Mouse (Mus musculus): ENCODE measurements around the gene Rps7. TPM values are rescaled to one million over a fixed set of nuclear protein-coding genes. Genes with fewer than 3 reads are reported as not detected.

Gene Rps7
- polyA plus RNA-seq, 1 experiment from 2014 or later = 599 TPM

GRCm38 (mm10) chr12:28623195-28623594 lies 12.6 kb downstream of the Rps7 start, which contains the start of gene Colec11:
Gene Colec11, minus strand, starts transcription at chr12:28623377.
- ATAC-seq (replicated peaks; ENCODE audit: insufficient number of reproducible peaks, low FRiP score, low TSS enrichment) = peak; percentile 56; the same call in 1 of the 2 replicates
- Histone ChIP-seq H3K4me2 (peak within 1 kb of the TSS; percentile 53; the same call in 1 of the 2 replicates), H3K9ac (ENCODE audit: low read depth, low read length) (no peak within 1 kb of the TSS), H3K4me1 (ENCODE audit: control insufficient read depth, insufficient read depth, low read length) (peaks cover 19% of the 10 kb centered on the region), H3K9me3 (replicated peaks; ENCODE audit: control insufficient read depth, low read length) (no peaks in the 10 kb centered on the region), H3K36me3 (ENCODE audit: control insufficient read depth, insufficient read depth, low read length) (peaks cover 2% of the 10 kb centered on the region), H3K27me3 (ENCODE audit: control insufficient read depth, insufficient read depth, low read length) (no peaks in the 10 kb centered on the region), H3K4me3 (ENCODE audit: low read depth, low read length) (no peak within 1 kb of the TSS), H3K27ac (ENCODE audit: low read depth, low read length) (peak within 1 kb of the TSS; percentile 63)
- 19% methylated on average over 5 of the region's 5 CpGs for WGBS (ENCODE audit: insufficient replicate concordance)

- 0 out of 2 replicates have a peak overlapping the region, but pooled peaks have one; percentile 11 for H3K27ac ChIP-seq (ENCODE audit: low read depth, low read length)
- H3K9ac ChIP-seq (ENCODE audit: low read depth, low read length) = no peak overlapping the region
- 56% methylated on average over 1 of the region's 1 CpGs for WGBS (ENCODE audit: insufficient replicate concordance)
- H3K9me3 ChIP-seq (replicated peaks; ENCODE audit: control insufficient read depth, low read length) = no peaks in the 10 kb centered on the region
- no peaks in the 10 kb centered on the region for H3K36me3 ChIP-seq (ENCODE audit: control insufficient read depth, insufficient read depth, low read length)
- H3K4me1 ChIP-seq (ENCODE audit: control insufficient read depth, insufficient read depth, low read length) = peaks cover 19% of the 10 kb centered on the region
- no peak for ATAC-seq (replicated peaks; ENCODE audit: insufficient number of reproducible peaks, low FRiP score, low TSS enrichment)
- no peaks in the 10 kb centered on the region for H3K27me3 ChIP-seq (ENCODE audit: control insufficient read depth, insufficient read depth, low read length)
- no peak overlapping the region for H3K4me3 ChIP-seq (ENCODE audit: low read depth, low read length)
- H3K4me2 ChIP-seq = peak overlapping the region; percentile 53; the same call in 1 of the 2 replicates
Measured at GRCm38 (mm10) chr12:28622641-28623040, 13.1 kb downstream of the Rps7 start.

- Histone ChIP-seq H3K27ac (ENCODE audit: low read depth, low read length) (peak overlapping the region; percentile 60; the same call in 1 of the 2 replicates), H3K4me3 (ENCODE audit: low read depth, low read length) (no peak overlapping the region)
Measured at GRCm38 (mm10) chr12:28622167-28622532, 13.6 kb downstream of the Rps7 start.

GRCm38 (mm10) chr12:28621451-28622166 lies 14.1 kb downstream of the Rps7 start:
- H3K4me3 ChIP-seq (ENCODE audit: low read depth, low read length) = 0 out of 2 replicates have a peak overlapping the region, but pooled peaks have one; percentile 19
- H3K27ac ChIP-seq (ENCODE audit: low read depth, low read length) = peak overlapping the region; percentile 60
- H3K4me1 ChIP-seq (ENCODE audit: control insufficient read depth, insufficient read depth, low read length) = peaks cover 19% of the 10 kb centered on the region
- H3K4me2 ChIP-seq = peak overlapping the region; percentile 53
- H3K9me3 ChIP-seq (replicated peaks; ENCODE audit: control insufficient read depth, low read length) = no peaks in the 10 kb centered on the region
- no peaks in the 10 kb centered on the region for H3K27me3 ChIP-seq (ENCODE audit: control insufficient read depth, insufficient read depth, low read length)
- H3K9ac ChIP-seq (ENCODE audit: low read depth, low read length) = no peak overlapping the region
- peak; percentile 48; the same call in 1 of the 2 replicates for ATAC-seq (replicated peaks; ENCODE audit: insufficient number of reproducible peaks, low FRiP score, low TSS enrichment)
- 5% methylated on average over 7 of the region's 7 CpGs for WGBS (ENCODE audit: insufficient replicate concordance)
- no peaks in the 10 kb centered on the region for H3K36me3 ChIP-seq (ENCODE audit: control insufficient read depth, insufficient read depth, low read length)

More at GRCm38 (mm10) chr12:28622167-28622532, 13.6 kb downstream of the Rps7 start:
- WGBS (ENCODE audit: insufficient replicate concordance) = 21% methylated on average over 5 of the region's 5 CpGs
- no peaks in the 10 kb centered on the region for H3K9me3 ChIP-seq (replicated peaks; ENCODE audit: control insufficient read depth, low read length)
- 0 out of 2 replicates have a peak, but pooled peaks have one; percentile 19 for ATAC-seq (replicated peaks; ENCODE audit: insufficient number of reproducible peaks, low FRiP score, low TSS enrichment)
- H3K4me2 ChIP-seq = peak overlapping the region; percentile 53
- peaks cover 19% of the 10 kb centered on the region for H3K4me1 ChIP-seq (ENCODE audit: control insufficient read depth, insufficient read depth, low read length)
- H3K27me3 ChIP-seq (ENCODE audit: control insufficient read depth, insufficient read depth, low read length) = no peaks in the 10 kb centered on the region
- H3K9ac ChIP-seq (ENCODE audit: low read depth, low read length) = no peak overlapping the region
- no peaks in the 10 kb centered on the region for H3K36me3 ChIP-seq (ENCODE audit: control insufficient read depth, insufficient read depth, low read length)

- WGBS (ENCODE audit: insufficient replicate concordance) = 45% methylated on average over 4 of the region's 4 CpGs
- Histone ChIP-seq H3K4me1 (ENCODE audit: control insufficient read depth, insufficient read depth, low read length) (peaks cover 9% of the 10 kb centered on the region), H3K36me3 (ENCODE audit: control insufficient read depth, insufficient read depth, low read length) (no peaks in the 10 kb centered on the region), H3K4me3 (ENCODE audit: low read depth, low read length) (no peak overlapping the region), H3K9me3 (replicated peaks; ENCODE audit: control insufficient read depth, low read length) (no peaks in the 10 kb centered on the region), H3K9ac (ENCODE audit: low read depth, low read length) (no peak overlapping the region), H3K4me2 (no peak overlapping the region), H3K27ac (ENCODE audit: low read depth, low read length) (no peak overlapping the region), H3K27me3 (ENCODE audit: control insufficient read depth, insufficient read depth, low read length) (no peaks in the 10 kb centered on the region)
- ATAC-seq (replicated peaks; ENCODE audit: insufficient number of reproducible peaks, low FRiP score, low TSS enrichment) = no peak
Measured at GRCm38 (mm10) chr12:28617297-28617696, 18.5 kb downstream of the Rps7 start.

GRCm38 (mm10) chr12:28614401-28614800 lies 21.4 kb downstream of the Rps7 start:
- 69% methylated on average over 7 of the region's 7 CpGs for WGBS (ENCODE audit: insufficient replicate concordance)
- Histone ChIP-seq H3K27ac (ENCODE audit: low read depth, low read length) (no peak overlapping the region), H3K4me2 (no peak overlapping the region), H3K4me3 (ENCODE audit: low read depth, low read length) (no peak overlapping the region), H3K9ac (ENCODE audit: low read depth, low read length) (no peak overlapping the region), H3K4me1 (ENCODE audit: control insufficient read depth, insufficient read depth, low read length) (no peaks in the 10 kb centered on the region), H3K36me3 (ENCODE audit: control insufficient read depth, insufficient read depth, low read length) (no peaks in the 10 kb centered on the region), H3K9me3 (replicated peaks; ENCODE audit: control insufficient read depth, low read length) (no peaks in the 10 kb centered on the region), H3K27me3 (ENCODE audit: control insufficient read depth, insufficient read depth, low read length) (no peaks in the 10 kb centered on the region)
- no peak for ATAC-seq (replicated peaks; ENCODE audit: insufficient number of reproducible peaks, low FRiP score, low TSS enrichment)

GRCm38 (mm10) chr12:28612391-28612790 lies 23.4 kb downstream of the Rps7 start:
- H3K4me2 ChIP-seq = no peak overlapping the region
- H3K36me3 ChIP-seq (ENCODE audit: control insufficient read depth, insufficient read depth, low read length) = no peaks in the 10 kb centered on the region
- 63% methylated on average over 6 of the region's 6 CpGs for WGBS (ENCODE audit: insufficient replicate concordance)
- ATAC-seq (replicated peaks; ENCODE audit: insufficient number of reproducible peaks, low FRiP score, low TSS enrichment) = no peak
- no peaks in the 10 kb centered on the region for H3K9me3 ChIP-seq (replicated peaks; ENCODE audit: control insufficient read depth, low read length)
- no peak overlapping the region for H3K9ac ChIP-seq (ENCODE audit: low read depth, low read length)
- H3K27ac ChIP-seq (ENCODE audit: low read depth, low read length) = no peak overlapping the region
- H3K4me3 ChIP-seq (ENCODE audit: low read depth, low read length) = no peak overlapping the region
- no peaks in the 10 kb centered on the region for H3K27me3 ChIP-seq (ENCODE audit: control insufficient read depth, insufficient read depth, low read length)
- H3K4me1 ChIP-seq (ENCODE audit: control insufficient read depth, insufficient read depth, low read length) = peaks cover 7% of the 10 kb centered on the region

GRCm38 (mm10) chr12:28607546-28608305 lies 28.0 kb downstream of the Rps7 start:
- 62% methylated on average over 17 of the region's 17 CpGs for WGBS (ENCODE audit: insufficient replicate concordance)
- H3K4me3 ChIP-seq (ENCODE audit: low read depth, low read length) = no peak overlapping the region
- peaks cover 9% of the 10 kb centered on the region for H3K4me1 ChIP-seq (ENCODE audit: control insufficient read depth, insufficient read depth, low read length)
- no peaks in the 10 kb centered on the region for H3K27me3 ChIP-seq (ENCODE audit: control insufficient read depth, insufficient read depth, low read length)
- H3K4me2 ChIP-seq = peak overlapping the region; percentile 4
- H3K9me3 ChIP-seq (replicated peaks; ENCODE audit: control insufficient read depth, low read length) = no peaks in the 10 kb centered on the region
- no peak for ATAC-seq (replicated peaks; ENCODE audit: insufficient number of reproducible peaks, low FRiP score, low TSS enrichment)
- H3K36me3 ChIP-seq (ENCODE audit: control insufficient read depth, insufficient read depth, low read length) = no peaks in the 10 kb centered on the region
- H3K27ac ChIP-seq (ENCODE audit: low read depth, low read length) = peak overlapping the region; percentile 10; the same call in 1 of the 2 replicates
- no peak overlapping the region for H3K9ac ChIP-seq (ENCODE audit: low read depth, low read length)
